8 mouse cellular contexts compared by ENCODE assay signal in the genomic region with DNA sequence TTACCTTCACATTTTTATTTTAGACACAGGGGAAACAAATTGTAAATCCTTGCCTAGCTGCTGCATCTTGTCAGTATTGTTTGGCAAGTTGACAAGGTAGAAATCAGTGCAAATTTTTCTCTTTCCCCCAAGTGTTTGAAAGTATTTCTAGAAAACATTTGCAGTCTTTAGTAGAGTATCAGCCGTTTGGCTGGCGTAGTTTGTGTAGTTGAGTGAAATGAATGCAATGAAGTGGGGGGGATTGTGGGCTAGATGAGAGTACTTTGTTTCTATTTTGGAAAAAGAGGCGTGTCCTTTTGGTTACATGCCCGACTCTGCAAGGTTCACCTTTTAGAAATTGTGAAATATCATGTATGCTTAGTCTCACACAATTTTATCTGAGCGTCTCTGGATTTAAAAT. TPM values are rescaled to one million over a fixed set of nuclear protein-coding genes. Genes with fewer than 3 reads are reported as not detected.
DNase-seq lines count a peak whose midpoint lies in the region; ATAC-seq and TF ChIP-seq lines count a peak whose summit lies in the region.

No protein-coding gene starts in this region.

- dilution Hi-C loops in CH12.LX (cut with MboI; ENCODE audit: extremely low pct_ligation_motif_present, extremely low pct_unique_long_range_greater_than_20kb, low sequenced_read_pairs): no loop called here

- no peaks in the 10 kb centered on the region for H3K27me3 ChIP-seq in CH12.LX (replicated peaks)
- no peaks in the 10 kb centered on the region for H3K27me3 ChIP-seq in forebrain, postnatal 0 days (ENCODE audit: insufficient read depth, low read length)
- H3K27me3 ChIP-seq in limb, embryonic 11.5 days (ENCODE audit: control insufficient read depth, insufficient read depth, low read length): no peaks in the 10 kb centered on the region
- no peaks in the 10 kb centered on the region for H3K27me3 ChIP-seq in myocyte (ENCODE audit: control insufficient read depth, insufficient read depth, insufficient read length)

- no peaks in the 10 kb centered on the region for H3K9me3 ChIP-seq in CH12.LX (replicated peaks; ENCODE audit: low read length)
- H3K9me3 ChIP-seq in forebrain, postnatal 0 days (ENCODE audit: low read length): no peaks in the 10 kb centered on the region
- H3K9me3 ChIP-seq in limb, embryonic 11.5 days (ENCODE audit: control insufficient read depth, low read length): no peaks in the 10 kb centered on the region

- TF ChIP-seq POLR2A in CH12.LX (IDR thresholded peaks at IDR 0.05; ENCODE audit: low read depth, low read length): no peak
- no peak for TF ChIP-seq POLR2A in myocyte (IDR thresholded peaks at IDR 0.05; ENCODE audit: insufficient read length, low read depth)

- peaks cover 0 to 38% of the 10 kb centered on the region in 2 experiments; a peak in 2 of 4 replicates for H3K4me1 ChIP-seq in CH12.LX (ENCODE audit: control insufficient read depth in 1 of 2, insufficient read depth in 2 of 2)
- H3K4me1 ChIP-seq in forebrain, postnatal 0 days (ENCODE audit: insufficient read depth): no peaks in the 10 kb centered on the region; the same call in 1 of the 2 replicates
- no peaks in the 10 kb centered on the region; the same call in 1 of the 2 replicates for H3K4me1 ChIP-seq in limb, embryonic 11.5 days (ENCODE audit: control insufficient read depth, insufficient read depth, low read length)

- H3K27ac ChIP-seq in CH12.LX (ENCODE audit: insufficient read depth, low read depth): no peak overlapping the region
- H3K27ac ChIP-seq in forebrain, postnatal 0 days (ENCODE audit: low read depth, low read length): no peak overlapping the region
- H3K27ac ChIP-seq in limb, embryonic 11.5 days (replicated peaks; ENCODE audit: low read depth, low read length): no peak overlapping the region

- WGBS in forebrain, postnatal 0 days: 19% methylated on average over 5 of the region's 5 CpGs
- 48% methylated on average over 5 of the region's 5 CpGs for WGBS in limb, embryonic 11.5 days

- in situ Hi-C loops in CH12.LX (cut with MboI; ENCODE audit: low pct_ligation_motif_present, low pct_unique_long_range_greater_than_20kb, low sequenced_read_pairs): no loop called here

- no peak for TF ChIP-seq RAD21 in CH12.LX (IDR thresholded peaks at IDR 0.05; ENCODE audit: low read depth, low read length)

- H3K36me3 ChIP-seq in CH12.LX (replicated peaks in 1 of 2; ENCODE audit: control insufficient read depth in 1 of 2, insufficient read depth in 1 of 2, low read length in 1 of 2) (peaks cover 0 to 12% of the 10 kb centered on the region in 2 experiments), myocyte (ENCODE audit: control insufficient read depth, insufficient read depth) (no peaks in the 10 kb centered on the region)
- H3K36me3 ChIP-seq in forebrain, postnatal 0 days (ENCODE audit: insufficient read depth): no peaks in the 10 kb centered on the region
- no peaks in the 10 kb centered on the region for H3K36me3 ChIP-seq in limb, embryonic 11.5 days (ENCODE audit: control insufficient read depth, insufficient read depth, low read length)

- H3K4me3 ChIP-seq in CH12.LX (replicated peaks in 1 of 3; ENCODE audit: low read depth in 2 of 3, low read length in 2 of 3, poor library complexity in 1 of 3) (peak overlapping the region in 2 of 3 experiments; percentile 69 to 73), myocyte (peak overlapping the region; percentile 58)
- peak overlapping the region; percentile 90 for H3K4me3 ChIP-seq in forebrain, postnatal 0 days (ENCODE audit: low read depth, low read length)
- H3K4me3 ChIP-seq in limb, embryonic 11.5 days (ENCODE audit: low read depth, low read length): peak overlapping the region; percentile 90

- no peak for TF ChIP-seq EP300 in CH12.LX (IDR thresholded peaks at IDR 0.05; ENCODE audit: low read length)

- H3ac ChIP-seq in myocyte (ENCODE audit: control insufficient read depth, insufficient read length): no peak overlapping the region

- H3K79me2 ChIP-seq in CH12.LX (replicated peaks; ENCODE audit: control insufficient read depth, extremely low read depth, insufficient read depth, poor library complexity, severe bottlenecking): no peaks in the 10 kb centered on the region
- H3K79me2 ChIP-seq in myocyte (ENCODE audit: control insufficient read depth, insufficient read depth): peaks cover 6% of the 10 kb centered on the region

- ATAC-seq in forebrain, postnatal 0 days: no peak
- ATAC-seq in limb, embryonic 11.5 days (ENCODE audit: insufficient number of reproducible peaks, low FRiP score, low TSS enrichment, low read depth): no peak

- TF ChIP-seq CTCF in CH12.LX (conservative IDR thresholded peaks at IDR 0.05 in 1 of 2, IDR thresholded peaks at IDR 0.05 in 1 of 2; ENCODE audit: low read depth in 2 of 2, low read length in 2 of 2): no peak
- TF ChIP-seq CTCF in forebrain, postnatal 0 days (IDR thresholded peaks at IDR 0.05; ENCODE audit: low read depth): no peak

- H3K4me2 ChIP-seq in CH12.LX (ENCODE audit: insufficient read depth, low read depth, poor library complexity, severe bottlenecking): peak overlapping the region; percentile 90
- peak overlapping the region; percentile 87 for H3K4me2 ChIP-seq in forebrain, postnatal 0 days (ENCODE audit: low read depth)
- H3K4me2 ChIP-seq in limb, embryonic 11.5 days (ENCODE audit: low read depth, severe bottlenecking): peak overlapping the region; percentile 69
- H3K4me2 ChIP-seq in myocyte (ENCODE audit: low read depth): peak overlapping the region; percentile 88

- peak; percentile 71 for DNase-seq in A20 (ENCODE audit: low read depth, low spot score)
- no peak for DNase-seq in CH12.LX (ENCODE audit: extremely low read depth)
- no peak for DNase-seq in forebrain, postnatal 0 days
- no peak for DNase-seq in limb, embryonic 11.5 days (ENCODE audit: low spot score)
- DNase-seq in frontal cortex, adult 2 months (ENCODE audit: extremely low spot score in 1 of 2, low spot score in 1 of 2): no peak
- DNase-seq in cerebellum, postnatal 25 days: no peak
- no peak for DNase-seq in right cerebral cortex, adult 18-20 months

- no peak overlapping the region for H3K9ac ChIP-seq in CH12.LX (ENCODE audit: insufficient read depth, low read depth)
- H3K9ac ChIP-seq in forebrain, postnatal 0 days: no peak overlapping the region
- no peak overlapping the region for H3K9ac ChIP-seq in limb, embryonic 11.5 days (ENCODE audit: low read length)

TF ChIP-seq in CH12.LX, 34 proteins besides CTCF, POLR2A, EP300 and RAD21:
- TF ChIP-seq KAT2A (IDR thresholded peaks at IDR 0.05; ENCODE audit: insufficient replicate concordance, low read length) (no peak), SIN3A (IDR thresholded peaks at IDR 0.05; ENCODE audit: low read length) (no peak), GABPA (IDR thresholded peaks at IDR 0.05; ENCODE audit: insufficient replicate concordance, low read depth, low read length) (no peak), MEF2A (IDR thresholded peaks at IDR 0.05; ENCODE audit: borderline replicate concordance, low read depth, low read length) (no peak), USF1 (IDR thresholded peaks at IDR 0.05; ENCODE audit: low read depth, low read length) (no peak), HCFC1 (IDR thresholded peaks at IDR 0.05; ENCODE audit: low read depth, low read length) (no peak), MAZ (IDR thresholded peaks at IDR 0.05; ENCODE audit: low read depth, low read length) (no peak), E2F4 (IDR thresholded peaks at IDR 0.05; ENCODE audit: insufficient replicate concordance, low read depth, low read length) (no peak), JUND (conservative IDR thresholded peaks at IDR 0.05; ENCODE audit: low read depth, low read length) (no peak), ELF1 (IDR thresholded peaks at IDR 0.05; ENCODE audit: low read depth, low read length) (no peak), UBTF (IDR thresholded peaks at IDR 0.05; ENCODE audit: low read depth, low read length) (no peak), ETS1 (conservative IDR thresholded peaks at IDR 0.05; ENCODE audit: low read depth, low read length) (no peak), TCF12 (IDR thresholded peaks at IDR 0.05; ENCODE audit: low read depth, low read length) (no peak), MYC (IDR thresholded peaks at IDR 0.05; ENCODE audit: low read depth, low read length) (no peak), BHLHE40 (IDR thresholded peaks at IDR 0.05; ENCODE audit: low read depth, low read length) (no peak)

TF ChIP-seq in myocyte, 11 proteins besides CTCF, POLR2A, EP300 and RAD21:
- no peak for TF ChIP-seq MAX (IDR thresholded peaks at IDR 0.05; ENCODE audit: low read depth)
- TF ChIP-seq POLR2AphosphoS2 (IDR thresholded peaks at IDR 0.05; ENCODE audit: insufficient read length, low read depth): no peak
- no peak for TF ChIP-seq REST (IDR thresholded peaks at IDR 0.05; ENCODE audit: insufficient read depth, insufficient read length)
- TF ChIP-seq CEBPB (IDR thresholded peaks at IDR 0.05; ENCODE audit: insufficient read depth, poor library complexity, severe bottlenecking): no peak
- no peak for TF ChIP-seq USF1 (IDR thresholded peaks at IDR 0.05; ENCODE audit: low read depth)
- TF ChIP-seq TCF3 (IDR thresholded peaks at IDR 0.05; ENCODE audit: insufficient read length, low read depth): no peak
- no peak for TF ChIP-seq TCF12 (IDR thresholded peaks at IDR 0.05; ENCODE audit: insufficient read depth, poor library complexity, severe bottlenecking)
- no peak for TF ChIP-seq E2F4 (IDR thresholded peaks at IDR 0.05; ENCODE audit: insufficient read depth)

RNA-seq across cellular contexts. Expression of a gene that starts 1.6 kb away (rescaled TPM):
- total RNA-seq in CH12.LX (2012; rRNA removed) (15.2 and 22.6 TPM in 2 replicates), CH12.LX (2014; rRNA removed) (35.1 and 37.6 TPM in 2 replicates)
- polyA plus RNA-seq in CH12.LX (2012; ENCODE audit: insufficient read length, low read depth) (30.1 and 33.4 TPM in 2 replicates), myocyte (2012; fragmentation: generic; extraction: Trizol) (6.3 TPM)
- total RNA-seq in forebrain, postnatal 0 days (2014; rRNA removed): 30.7 and 33.3 TPM in 2 replicates
- polyA plus RNA-seq in forebrain, postnatal 0 days (2015; fragmentation: Nextera tagmentation; extraction: Ambion mirVana): 19.3 and 22.6 TPM in 2 replicates
- 34.5 and 37.2 TPM in 2 replicates for polyA plus RNA-seq in limb, embryonic 11.5 days (2014; fragmentation: Nextera tagmentation; extraction: Ambion mirVana)
- 41.7 and 51.2 TPM in 2 replicates for polyA plus RNA-seq in frontal cortex, adult 2 months (2012; rRNA removed)
